Mouse (Mus musculus) cortical plate, adult 2 months (tissue): ENCODE data around the gene Trpm4. TPM values are rescaled to one million over a fixed set of nuclear protein-coding genes. Genes with fewer than 3 reads are reported as not detected.

Source experiments
- H3K27ac ChIP-seq: fragments of 200-500 bp; 2 replicates; pipeline ENCODE4 v1.5.1; 2012; ENCODE audit warnings: low read length, control low read depth, inconsistent platforms; ENCODE audit not compliant: insufficient read depth
- H3K4me1 ChIP-seq: fragments of 200-500 bp; 2 replicates; pipeline ENCODE4 v1.6.1; 2011; ENCODE audit warnings: low read length; ENCODE audit not compliant: control insufficient read depth, insufficient read depth
- H3K4me3 ChIP-seq: fragments of 200-500 bp; 2 replicates; pipeline ENCODE4 v1.5.1; 2011; ENCODE audit warnings: mild to moderate bottlenecking, low read length, control low read depth; ENCODE audit not compliant: insufficient read depth
- CTCF ChIP-seq: fragments of 200-500 bp; IDR thresholded peaks from 2 replicates; pipeline ENCODE4 v1.5.1; 2011; ENCODE audit warnings: mild to moderate bottlenecking, control low read depth, low read length; ENCODE audit not compliant: insufficient read depth; ENCODE audit errors: extremely low read depth
- POLR2A ChIP-seq: fragments of 200-500 bp; IDR thresholded peaks from 2 replicates; pipeline ENCODE4 v1.6.1; 2011; ENCODE audit warnings: mild to moderate bottlenecking, low read length, control low read depth; ENCODE audit not compliant: insufficient read depth; ENCODE audit errors: extremely low read depth
- polyA plus RNA-seq: library from polyadenylated mRNA; depleted of rRNA; stranded (reverse); fragments of >200 nt; gene quantifications from 2 replicates; pipeline ENCODE4 v1.2.3, GENCODE M21; 2012

The Trpm4 gene
- polyA plus RNA-seq, 1 experiment: 29.1 TPM

DNA sequence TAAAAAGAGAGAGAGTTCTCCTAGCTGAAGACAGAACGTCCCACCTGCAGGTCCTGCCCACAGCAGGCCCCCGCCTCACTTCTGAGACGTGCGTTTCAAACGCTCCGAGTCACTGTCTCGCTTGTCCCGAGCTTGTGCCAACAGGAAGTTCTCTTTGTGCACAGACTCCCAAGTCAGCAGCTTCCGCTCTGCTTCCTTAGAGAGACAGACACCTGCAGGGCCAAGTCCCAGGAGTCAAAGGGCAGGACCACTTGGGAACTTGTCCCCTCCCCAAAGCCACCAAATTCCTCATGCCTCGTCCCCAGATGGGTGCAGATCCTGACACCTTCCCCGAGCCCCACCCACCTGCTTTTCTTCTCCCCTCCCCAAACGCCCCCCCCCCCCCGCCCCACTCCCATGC, 28.7 kb downstream of the Trpm4 start:
- H3K4me3 ChIP-seq: peak overlapping the region; percentile 26; the same call in 1 of the 2 replicates
- TF ChIP-seq POLR2A (no peak), CTCF (no peak)
- no peaks in the 10 kb centered on the region for H3K4me1 ChIP-seq
- H3K27ac ChIP-seq: no peak overlapping the region

GRCm38 (mm10) chr7:45302626-45303025, 31.0 kb downstream of the Trpm4 start:
- Histone ChIP-seq H3K27ac (no peak overlapping the region), H3K4me3 (no peak overlapping the region), H3K4me1 (no peaks in the 10 kb centered on the region; the same call in 1 of the 2 replicates)
- TF ChIP-seq CTCF (no peak), POLR2A (no peak)

- TF ChIP-seq CTCF (peak; percentile 82), POLR2A (0 out of 2 replicates have a peak, but pooled peaks have one; percentile 14)
- Histone ChIP-seq H3K27ac (no peak overlapping the region), H3K4me1 (no peaks in the 10 kb centered on the region; the same call in none of the 2 replicates), H3K4me3 (no peak overlapping the region)
Measured at GRCm38 (mm10) chr7:45300270-45300669, 33.3 kb downstream of the Trpm4 start.

- Histone ChIP-seq H3K4me3 (no peak overlapping the region), H3K27ac (no peak overlapping the region), H3K4me1 (no peaks in the 10 kb centered on the region; the same call in none of the 2 replicates)
- TF ChIP-seq POLR2A (no peak), CTCF (peak; percentile 97)
Measured at GRCm38 (mm10) chr7:45299752-45300151, 33.8 kb downstream of the Trpm4 start.

GRCm38 (mm10) chr7:45297563-45297962, 36.0 kb downstream of the Trpm4 start:
- H3K4me3 ChIP-seq: no peak overlapping the region
- H3K27ac ChIP-seq: no peak overlapping the region
- TF ChIP-seq CTCF (no peak), POLR2A (no peak)
- H3K4me1 ChIP-seq: no peaks in the 10 kb centered on the region; the same call in none of the 2 replicates

- Histone ChIP-seq H3K4me1 (no peaks in the 10 kb centered on the region; the same call in none of the 2 replicates), H3K4me3 (no peak overlapping the region), H3K27ac (no peak overlapping the region)
- no peak for TF ChIP-seq POLR2A
- no peak for TF ChIP-seq CTCF
Measured at GRCm38 (mm10) chr7:45296626-45297025, 37.0 kb downstream of the Trpm4 start.

DNA sequence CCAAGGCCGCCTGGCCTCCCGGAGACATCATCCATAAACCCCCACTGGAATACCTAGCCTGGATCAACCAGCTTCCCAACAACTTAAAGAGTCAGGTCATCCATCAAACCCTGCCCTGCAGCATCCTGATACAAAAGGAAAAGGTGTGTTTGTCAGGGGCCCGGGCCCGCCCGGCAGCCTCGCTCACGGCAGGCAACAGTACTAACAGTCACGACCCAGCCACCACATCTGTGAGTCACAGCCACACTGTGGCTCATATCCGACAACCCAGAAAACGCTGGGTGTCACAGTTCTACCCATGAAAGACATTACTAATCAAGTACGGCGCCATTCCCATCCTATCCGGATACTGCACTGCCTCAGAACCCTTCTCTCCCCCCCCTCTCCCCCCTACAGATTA, 47.1 kb downstream of the Trpm4 start:
- TF ChIP-seq POLR2A (no peak), CTCF (no peak)
- Histone ChIP-seq H3K4me1 (no peaks in the 10 kb centered on the region), H3K4me3 (no peak overlapping the region), H3K27ac (no peak overlapping the region)

- Histone ChIP-seq H3K27ac (no peak within 1 kb of the TSS), H3K4me1 (no peaks in the 10 kb centered on the region), H3K4me3 (peak within 1 kb of the TSS; percentile 26; the same call in 1 of the 2 replicates)
- TF ChIP-seq POLR2A: no peak
- TF ChIP-seq CTCF: peak; percentile 55
Measured at GRCm38 (mm10) chr7:45277136-45277760, 56.3 kb downstream of the Trpm4 start, which contains the start of gene Slc6a21. TSS of gene Slc6a21 (plus strand) at chr7:45277513.

GRCm38 (mm10) chr7:45273672-45274071, 59.9 kb downstream of the Trpm4 start:
- Histone ChIP-seq H3K27ac (no peak overlapping the region), H3K4me3 (no peak overlapping the region), H3K4me1 (no peaks in the 10 kb centered on the region)
- TF ChIP-seq CTCF (no peak), POLR2A (no peak)

GRCm38 (mm10) chr7:45272786-45273412, 60.7 kb downstream of the Trpm4 start:
- Histone ChIP-seq H3K4me1 (no peaks in the 10 kb centered on the region), H3K27ac (no peak overlapping the region), H3K4me3 (no peak overlapping the region)
- no peak for TF ChIP-seq CTCF
- TF ChIP-seq POLR2A: no peak
